7 mouse cellular contexts compared by ENCODE assay signal in the genomic region with DNA sequence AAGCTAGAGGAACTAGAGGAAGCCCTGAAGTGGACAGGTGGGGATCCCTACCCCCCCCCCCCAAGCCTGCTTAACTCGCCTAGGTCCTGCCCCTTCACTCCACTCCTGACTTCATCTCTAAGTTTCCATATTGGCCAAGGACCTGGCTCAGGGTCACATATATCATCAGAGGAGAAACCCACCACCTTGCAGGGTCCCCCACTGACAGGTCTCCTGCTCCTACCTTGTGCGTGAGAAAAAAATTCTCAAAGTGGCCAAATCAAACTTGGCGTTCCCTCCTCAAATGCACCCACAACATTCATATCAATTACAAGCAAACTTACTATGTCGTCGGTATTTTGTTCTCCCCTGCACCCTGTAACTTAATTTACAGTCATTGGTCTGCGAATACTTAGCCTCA. TPM values are rescaled to one million over a fixed set of nuclear protein-coding genes. Genes with fewer than 3 reads are reported as not detected.
DNase-seq lines count a peak whose midpoint lies in the region; ATAC-seq and TF ChIP-seq lines count a peak whose summit lies in the region.

No protein-coding gene starts in this region.

- no peaks in the 10 kb centered on the region for H3K27me3 ChIP-seq in lung, embryonic 15.5 days
- peaks cover 31% of the 10 kb centered on the region for H3K27me3 ChIP-seq in forebrain, embryonic 14.5 days (replicated peaks; ENCODE audit: control insufficient read depth, insufficient read depth, low read length)
- no peaks in the 10 kb centered on the region for H3K27me3 ChIP-seq in limb, embryonic 14.5 days (ENCODE audit: control insufficient read depth, insufficient read depth, low read length)
- H3K27me3 ChIP-seq in stomach, embryonic 15.5 days (replicated peaks), result no peaks in the 10 kb centered on the region

- 41% methylated on average over 6 of the region's 6 CpGs for WGBS in lung, embryonic 15.5 days
- 59% methylated on average over 6 of the region's 6 CpGs for WGBS in forebrain, embryonic 14.5 days
- 51% methylated on average over 6 of the region's 6 CpGs for WGBS in limb, embryonic 14.5 days
- WGBS in stomach, embryonic 15.5 days, result 48% methylated on average over 6 of the region's 6 CpGs

- no peaks in the 10 kb centered on the region for H3K9me3 ChIP-seq in lung, embryonic 15.5 days
- no peaks in the 10 kb centered on the region for H3K9me3 ChIP-seq in forebrain, embryonic 14.5 days (replicated peaks; ENCODE audit: control insufficient read depth, low read length)
- no peaks in the 10 kb centered on the region for H3K9me3 ChIP-seq in limb, embryonic 14.5 days (ENCODE audit: control insufficient read depth, low read length)
- no peaks in the 10 kb centered on the region for H3K9me3 ChIP-seq in stomach, embryonic 15.5 days

- H3K27ac ChIP-seq in lung, embryonic 15.5 days, result no peak overlapping the region
- no peak overlapping the region for H3K27ac ChIP-seq in forebrain, embryonic 14.5 days (ENCODE audit: low read depth, low read length)
- H3K27ac ChIP-seq in limb, embryonic 14.5 days (replicated peaks; ENCODE audit: low read depth, low read length), result no peak overlapping the region
- H3K27ac ChIP-seq in stomach, embryonic 15.5 days, result peak overlapping the region; percentile 95

- peak overlapping the region; percentile 56; the same call in 1 of the 2 replicates for H3K9ac ChIP-seq in lung, embryonic 15.5 days
- H3K9ac ChIP-seq in forebrain, embryonic 14.5 days (ENCODE audit: low read length), result no peak overlapping the region; the same call in 1 of the 2 replicates
- 0 out of 2 replicates have a peak overlapping the region, but pooled peaks have one; percentile 70 for H3K9ac ChIP-seq in limb, embryonic 14.5 days (ENCODE audit: low read depth, low read length, severe bottlenecking)
- H3K9ac ChIP-seq in stomach, embryonic 15.5 days, result peak overlapping the region; percentile 6; the same call in 1 of the 2 replicates

- no peaks in the 10 kb centered on the region for H3K36me3 ChIP-seq in lung, embryonic 15.5 days
- no peaks in the 10 kb centered on the region for H3K36me3 ChIP-seq in forebrain, embryonic 14.5 days (ENCODE audit: control insufficient read depth, insufficient read depth, low read length)
- H3K36me3 ChIP-seq in limb, embryonic 14.5 days (ENCODE audit: control insufficient read depth, insufficient read depth, low read length), result no peaks in the 10 kb centered on the region
- H3K36me3 ChIP-seq in stomach, embryonic 15.5 days, result no peaks in the 10 kb centered on the region

- no peak for TF ChIP-seq POLR2A in limb, embryonic 14.5 days (IDR thresholded peaks at IDR 0.05; ENCODE audit: borderline replicate concordance, extremely low read depth, insufficient read depth, insufficient read length)

- ATAC-seq in lung, embryonic 15.5 days (ENCODE audit: borderline replicate concordance, extremely low read depth, low FRiP score, low TSS enrichment), result no peak
- ATAC-seq in forebrain, embryonic 14.5 days, result no peak
- ATAC-seq in limb, embryonic 14.5 days (ENCODE audit: low FRiP score, low read depth), result no peak
- no peak for ATAC-seq in stomach, embryonic 15.5 days (ENCODE audit: insufficient read depth, low FRiP score, low read depth)

- peak overlapping the region; percentile 97 for H3K4me2 ChIP-seq in lung, embryonic 15.5 days
- peak overlapping the region; percentile 97 for H3K4me2 ChIP-seq in forebrain, embryonic 14.5 days (ENCODE audit: low read length)
- H3K4me2 ChIP-seq in limb, embryonic 14.5 days (replicated peaks; ENCODE audit: low read depth, low read length, severe bottlenecking), result peak overlapping the region; percentile 93
- H3K4me2 ChIP-seq in stomach, embryonic 15.5 days, result peak overlapping the region; percentile 97

- H3K4me1 ChIP-seq in lung, embryonic 15.5 days, result peaks cover 44% of the 10 kb centered on the region
- H3K4me1 ChIP-seq in forebrain, embryonic 14.5 days (ENCODE audit: control insufficient read depth, insufficient read depth, low read length), result peaks cover 6% of the 10 kb centered on the region
- H3K4me1 ChIP-seq in limb, embryonic 14.5 days (ENCODE audit: control insufficient read depth, insufficient read depth, low read length), result peaks cover 35% of the 10 kb centered on the region
- peaks cover 40% of the 10 kb centered on the region for H3K4me1 ChIP-seq in stomach, embryonic 15.5 days

- no peak for DNase-seq in lung, postnatal 4 days
- DNase-seq in forebrain, embryonic 14.5 days (ENCODE audit: low spot score), result no peak
- no peak for DNase-seq in limb, embryonic 14.5 days (ENCODE audit: low spot score)
- no peak for DNase-seq in Muller cell, postnatal 12 days (ENCODE audit: inconsistent ontology term)
- no peak for DNase-seq in right cerebral cortex, postnatal 14 days

- H3K4me3 ChIP-seq in lung, embryonic 15.5 days, result peak overlapping the region; percentile 64
- peak overlapping the region; percentile 53; the same call in 1 of the 2 replicates for H3K4me3 ChIP-seq in forebrain, embryonic 14.5 days (ENCODE audit: low read depth, low read length)
- H3K4me3 ChIP-seq in limb, embryonic 14.5 days (replicated peaks; ENCODE audit: low read length), result peak overlapping the region; percentile 75
- H3K4me3 ChIP-seq in stomach, embryonic 15.5 days (replicated peaks), result peak overlapping the region; percentile 74

RNA-seq across cellular contexts. Expression of gene Tmem51, which starts 0.9 kb away (rescaled TPM):
- polyA plus RNA-seq in lung, embryonic 15.5 days (2015; fragmentation: Nextera tagmentation; extraction: Ambion mirVana), result 21.8 and 23.1 TPM in 2 replicates
- polyA plus RNA-seq in forebrain, embryonic 14.5 days (2014; fragmentation: Nextera tagmentation; extraction: Ambion mirVana), result 6.2 and 6.5 TPM in 2 replicates
- 11.6 and 12.0 TPM in 2 replicates for polyA plus RNA-seq in limb, embryonic 14.5 days (2012; rRNA removed)
- 18.8 and 19.2 TPM in 2 replicates for polyA plus RNA-seq in limb, embryonic 14.5 days (2014; fragmentation: Nextera tagmentation; extraction: Ambion mirVana)
- 62.4 and 64.8 TPM in 2 replicates for polyA plus RNA-seq in stomach, embryonic 15.5 days (2015; fragmentation: Nextera tagmentation; extraction: Ambion mirVana)
